Mouse (Mus musculus): ENCODE data around the gene Cmc1. TPM values are rescaled to one million over a fixed set of nuclear protein-coding genes. Genes with fewer than 3 reads are reported as not detected.
A peak's percentile ranks its signal among the peaks of the same experiment; 100 is the strongest.

The Cmc1 gene
- total and polyA plus RNA-seq, 3 experiments, result 17.1 to 21.6 (median 18.0) TPM

GRCm38 (mm10) chr9:118196661-118197390, 46.8 kb upstream of the Cmc1 start:
- dilution Hi-C loops (cut with MboI; ENCODE audit: extremely low pct_ligation_motif_present, extremely low pct_unique_long_range_greater_than_20kb, low sequenced_read_pairs), result no loop called here
- TF ChIP-seq NELFE (IDR thresholded peaks at IDR 0.05; ENCODE audit: low read depth, low read length), result no peak
- TF ChIP-seq MAZ (IDR thresholded peaks at IDR 0.05; ENCODE audit: low read depth, low read length), result no peak
- TF ChIP-seq IRF4 (IDR thresholded peaks at IDR 0.05; ENCODE audit: low read depth, low read length), result no peak
- TF ChIP-seq ZKSCAN1 (IDR thresholded peaks at IDR 0.05; ENCODE audit: borderline replicate concordance, low read depth, low read length), result no peak
- TF ChIP-seq TBP (conservative IDR thresholded peaks at IDR 0.05; ENCODE audit: low read depth, low read length), result no peak

GRCm38 (mm10) chr9:118193263-118193662, 43.3 kb upstream of the Cmc1 start:
- no peaks in the 10 kb centered on the region for H3K36me3 ChIP-seq (replicated peaks in 1 of 2; ENCODE audit: control insufficient read depth in 1 of 2, insufficient read depth in 1 of 2, low read length in 1 of 2)
- in situ Hi-C loops (cut with MboI; ENCODE audit: low pct_ligation_motif_present, low pct_unique_long_range_greater_than_20kb, low sequenced_read_pairs) (no loop called here), dilution Hi-C loops (cut with MboI; ENCODE audit: extremely low pct_ligation_motif_present, extremely low pct_unique_long_range_greater_than_20kb, low sequenced_read_pairs) (no loop called here)
- peaks cover 14 to 17% of the 10 kb centered on the region in 2 experiments for H3K4me1 ChIP-seq (ENCODE audit: control insufficient read depth in 1 of 2, insufficient read depth in 2 of 2)
- no peaks in the 10 kb centered on the region for H3K27me3 ChIP-seq (replicated peaks)
- peak; percentile 59 for DNase-seq (ENCODE audit: extremely low read depth)
- H3K4me3 ChIP-seq (replicated peaks in 1 of 3; ENCODE audit: low read depth in 2 of 3, low read length in 2 of 3, poor library complexity in 1 of 3), result peak overlapping the region in 1 of 3 experiments; percentile 53
- H3K27ac ChIP-seq (ENCODE audit: insufficient read depth, low read depth), result peak overlapping the region; percentile 94
- no peak overlapping the region for H3K4me2 ChIP-seq (ENCODE audit: insufficient read depth, low read depth, poor library complexity, severe bottlenecking)
- H3K9ac ChIP-seq (ENCODE audit: insufficient read depth, low read depth), result no peak overlapping the region
- no peaks in the 10 kb centered on the region for H3K79me2 ChIP-seq (replicated peaks; ENCODE audit: control insufficient read depth, extremely low read depth, insufficient read depth, poor library complexity, severe bottlenecking)
- H3K9me3 ChIP-seq (replicated peaks; ENCODE audit: low read length), result peaks cover 4% of the 10 kb centered on the region
- no peak for TF ChIP-seq CTCF (conservative IDR thresholded peaks at IDR 0.05 in 1 of 2, IDR thresholded peaks at IDR 0.05 in 1 of 2; ENCODE audit: low read depth in 2 of 2, low read length in 2 of 2)
- TF ChIP-seq PAX5 (IDR thresholded peaks at IDR 0.05; ENCODE audit: low read length), result no peak
- peak; percentile 32; the same call in 1 of the 2 replicates for TF ChIP-seq HCFC1 (IDR thresholded peaks at IDR 0.05; ENCODE audit: low read depth, low read length)
- TF ChIP-seq EP300 (IDR thresholded peaks at IDR 0.05; ENCODE audit: low read length), result peak; percentile 99
- TF ChIP-seq CHD2 (IDR thresholded peaks at IDR 0.05; ENCODE audit: low read length), result peak; percentile 93
- TF ChIP-seq USF1 (IDR thresholded peaks at IDR 0.05; ENCODE audit: low read depth, low read length), result no peak
- 0 out of 2 replicates have a peak, but pooled peaks have one; percentile 50 for TF ChIP-seq KAT2A (IDR thresholded peaks at IDR 0.05; ENCODE audit: insufficient replicate concordance, low read length)
- TF ChIP-seq MEF2A (IDR thresholded peaks at IDR 0.05; ENCODE audit: borderline replicate concordance, low read depth, low read length), result peak; percentile 98
- peak; percentile 91 for TF ChIP-seq SIN3A (IDR thresholded peaks at IDR 0.05; ENCODE audit: low read length)
- no peak for TF ChIP-seq USF2 (conservative IDR thresholded peaks at IDR 0.05; ENCODE audit: low read depth, low read length)
- peak; percentile 99 for TF ChIP-seq JUND (conservative IDR thresholded peaks at IDR 0.05; ENCODE audit: low read depth, low read length)
- peak; percentile 95 for TF ChIP-seq JUN (IDR thresholded peaks at IDR 0.05; ENCODE audit: insufficient read depth, low read depth, low read length)
- TF ChIP-seq UBTF (IDR thresholded peaks at IDR 0.05; ENCODE audit: low read depth, low read length), result no peak
- peak; percentile 97 for TF ChIP-seq BHLHE40 (IDR thresholded peaks at IDR 0.05; ENCODE audit: low read depth, low read length)
- TF ChIP-seq NELFE (IDR thresholded peaks at IDR 0.05; ENCODE audit: low read depth, low read length), result no peak
- TF ChIP-seq MAFK (IDR thresholded peaks at IDR 0.05; ENCODE audit: insufficient replicate concordance, low read length), result peak; percentile 90
- TF ChIP-seq RAD21 (IDR thresholded peaks at IDR 0.05; ENCODE audit: low read depth, low read length), result peak; percentile 23
- peak; percentile 94 for TF ChIP-seq ETS1 (conservative IDR thresholded peaks at IDR 0.05; ENCODE audit: low read depth, low read length)
- TF ChIP-seq POLR2AphosphoS2 (IDR thresholded peaks at IDR 0.05; ENCODE audit: low read depth, low read length), result no peak
- no peak for TF ChIP-seq GABPA (IDR thresholded peaks at IDR 0.05; ENCODE audit: insufficient replicate concordance, low read depth, low read length)
- 0 out of 2 replicates have a peak, but pooled peaks have one; percentile 53 for TF ChIP-seq E2F4 (IDR thresholded peaks at IDR 0.05; ENCODE audit: insufficient replicate concordance, low read depth, low read length)
- peak; percentile 55; the same call in 1 of the 2 replicates for TF ChIP-seq NRF1 (IDR thresholded peaks at IDR 0.05; ENCODE audit: low read depth, low read length)
- peak; percentile 44 for TF ChIP-seq ELF1 (IDR thresholded peaks at IDR 0.05; ENCODE audit: low read depth, low read length)
- TF ChIP-seq MXI1 (IDR thresholded peaks at IDR 0.05; ENCODE audit: low read depth, low read length), result peak; percentile 84; the same call in 1 of the 2 replicates
- peak; percentile 99 for TF ChIP-seq RCOR1 (conservative IDR thresholded peaks at IDR 0.05; ENCODE audit: low read depth, low read length)
- peak; percentile 80 for TF ChIP-seq ZKSCAN1 (IDR thresholded peaks at IDR 0.05; ENCODE audit: borderline replicate concordance, low read depth, low read length)
- peak; percentile 47; the same call in 1 of the 2 replicates for TF ChIP-seq ZNF384 (IDR thresholded peaks at IDR 0.05; ENCODE audit: low read depth, low read length)
- TF ChIP-seq TBP (conservative IDR thresholded peaks at IDR 0.05; ENCODE audit: low read depth, low read length), result no peak
- peak; percentile 89 for TF ChIP-seq MAZ (IDR thresholded peaks at IDR 0.05; ENCODE audit: low read depth, low read length)

More at GRCm38 (mm10) chr9:118196661-118197390, 46.8 kb upstream of the Cmc1 start:
- no peaks in the 10 kb centered on the region for H3K27me3 ChIP-seq (replicated peaks)
- no peak overlapping the region for H3K27ac ChIP-seq (ENCODE audit: insufficient read depth, low read depth)
- in situ Hi-C loops (cut with MboI; ENCODE audit: low pct_ligation_motif_present, low pct_unique_long_range_greater_than_20kb, low sequenced_read_pairs), result no loop called here
- H3K36me3 ChIP-seq (replicated peaks in 1 of 2; ENCODE audit: control insufficient read depth in 1 of 2, insufficient read depth in 1 of 2, low read length in 1 of 2), result no peaks in the 10 kb centered on the region
- H3K4me3 ChIP-seq (replicated peaks in 1 of 3; ENCODE audit: low read depth in 2 of 3, low read length in 2 of 3, poor library complexity in 1 of 3), result no peak overlapping the region
- H3K9ac ChIP-seq (ENCODE audit: insufficient read depth, low read depth), result no peak overlapping the region
- peaks cover 4% of the 10 kb centered on the region for H3K9me3 ChIP-seq (replicated peaks; ENCODE audit: low read length)
- no peak overlapping the region for H3K4me2 ChIP-seq (ENCODE audit: insufficient read depth, low read depth, poor library complexity, severe bottlenecking)
- peaks cover 17 to 21% of the 10 kb centered on the region in 2 experiments for H3K4me1 ChIP-seq (ENCODE audit: control insufficient read depth in 1 of 2, insufficient read depth in 2 of 2)
- H3K79me2 ChIP-seq (replicated peaks; ENCODE audit: control insufficient read depth, extremely low read depth, insufficient read depth, poor library complexity, severe bottlenecking), result no peaks in the 10 kb centered on the region
- DNase-seq (ENCODE audit: extremely low read depth), result no peak
